Mouse (Mus musculus) cerebellum, adult 2 months (tissue): ENCODE data around the gene Mcoln3. TPM values are rescaled to one million over a fixed set of nuclear protein-coding genes. Genes with fewer than 3 reads are reported as not detected.

Experiments
- DNase-seq, 2 experiments: peaks; one replicate each; pipeline ENCODE4 v3.0.0; 2021
- H3K27ac ChIP-seq: fragments of 200-500 bp; 2 replicates; pipeline ENCODE4 v1.5.1; 2012; ENCODE audit warnings: low read length, control low read depth, inconsistent platforms; ENCODE audit not compliant: insufficient read depth
- H3K27me3 ChIP-seq: fragments of 200-500 bp; 2 replicates; pipeline ENCODE4 v1.6.1; 2012; ENCODE audit warnings: inconsistent platforms, mild to moderate bottlenecking, low read length, moderate library complexity; ENCODE audit not compliant: control insufficient read depth, insufficient read depth
- H3K4me1 ChIP-seq: fragments of 200-500 bp; 2 replicates; pipeline ENCODE4 v1.6.1; 2011; ENCODE audit warnings: low read length; ENCODE audit not compliant: control insufficient read depth, insufficient read depth
- H3K4me3 ChIP-seq: fragments of 200-500 bp; replicated peaks from 2 replicates; pipeline ENCODE3; 2011; ENCODE audit warnings: mild to moderate bottlenecking, low read depth, low read length, control low read depth; ENCODE audit not compliant: insufficient read depth
- CTCF ChIP-seq: fragments of 200-500 bp; IDR thresholded peaks from 2 replicates; pipeline ENCODE4 v1.5.1; 2011; ENCODE audit warnings: low read depth, mild to moderate bottlenecking, control low read depth, low read length, moderate library complexity, borderline replicate concordance; ENCODE audit not compliant: insufficient read depth
- POLR2A ChIP-seq: fragments of 200-500 bp; IDR thresholded peaks from 2 replicates; pipeline ENCODE4 v1.6.1; 2011; ENCODE audit warnings: low read length, control low read depth, borderline replicate concordance; ENCODE audit not compliant: insufficient read depth
- WGBS: fragments of 180-500 bp; shearing (Covaris S2); methylation state at CpG from one replicate; pipeline ENCODE4 v1.1.7; 2018; 5-methylcytosine and 5-hydroxymethylcytosine counted together
- polyA plus RNA-seq: library from polyadenylated mRNA; depleted of rRNA; stranded (reverse); fragments of >200 nt; gene quantifications from 2 replicates; pipeline ENCODE4 v1.2.3, GENCODE M21; 2012

Gene Mcoln3
- polyA plus RNA-seq, 1 experiment: 0.07 TPM

DNA sequence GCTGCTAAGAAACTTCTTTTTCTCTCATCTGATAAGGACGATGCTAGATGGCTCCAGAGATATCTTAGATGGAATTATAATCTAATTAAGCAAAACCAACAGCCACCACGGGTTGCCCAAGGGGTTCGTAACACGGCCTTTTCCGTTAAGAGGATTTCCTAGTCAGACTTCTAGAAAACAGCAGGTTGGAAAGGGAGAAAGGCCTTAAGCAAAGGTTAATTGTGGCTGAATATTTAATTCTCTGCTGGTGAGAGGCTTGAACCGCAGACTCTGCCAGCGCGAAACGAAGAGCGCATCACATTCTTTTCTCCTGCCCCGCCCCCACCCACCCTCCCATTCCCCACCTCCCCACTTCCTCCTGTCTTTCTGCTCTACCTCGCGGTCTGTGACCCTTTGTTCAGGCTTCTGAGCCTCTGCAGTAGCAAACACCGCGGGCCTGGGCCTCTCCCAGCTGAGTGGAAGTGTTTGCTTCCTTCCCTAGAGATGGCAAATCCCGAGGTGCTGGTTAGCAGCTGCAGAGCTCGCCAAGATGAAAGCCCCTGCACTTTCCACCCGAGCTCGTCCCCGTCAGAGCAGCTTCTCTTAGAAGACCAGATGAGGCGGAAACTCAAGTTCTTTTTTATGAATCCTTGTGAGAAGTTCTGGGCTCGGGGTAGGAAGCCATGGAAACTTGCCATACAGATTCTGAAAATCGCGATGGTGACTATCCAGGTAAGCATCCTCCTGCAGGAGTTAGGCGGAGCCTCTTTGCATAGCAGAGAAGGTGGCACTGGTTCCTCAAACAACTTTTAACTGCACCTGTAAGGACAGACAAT, 4.3 kb downstream of the Mcoln3 start:
- Histone ChIP-seq H3K27ac (no peak overlapping the region), H3K4me1 (no peaks in the 10 kb centered on the region), H3K4me3 (no peak overlapping the region), H3K27me3 (0 out of 2 replicates have a peak, but pooled peaks cover 2% of the 10 kb centered on the region)
- no peak for DNase-seq
- TF ChIP-seq POLR2A: no peak
- TF ChIP-seq CTCF: no peak
- 16% methylated on average over 25 of the region's 25 CpGs for WGBS

GRCm38 (mm10) chr3:146122125-146122420, 4.8 kb downstream of the Mcoln3 start:
- H3K27me3 ChIP-seq: 0 out of 2 replicates have a peak, but pooled peaks cover 2% of the 10 kb centered on the region
- WGBS: 71% methylated on average over 3 of the region's 3 CpGs
- DNase-seq: no peak
- H3K4me3 ChIP-seq: no peak overlapping the region
- TF ChIP-seq POLR2A (no peak), CTCF (no peak)
- no peak overlapping the region for H3K27ac ChIP-seq
- no peaks in the 10 kb centered on the region for H3K4me1 ChIP-seq

GRCm38 (mm10) chr3:146122807-146123463, 5.7 kb downstream of the Mcoln3 start:
- 0 out of 2 replicates have a peak, but pooled peaks cover 2% of the 10 kb centered on the region for H3K27me3 ChIP-seq
- no peak for TF ChIP-seq POLR2A
- no peak for TF ChIP-seq CTCF
- DNase-seq: no peak
- H3K4me3 ChIP-seq: no peak overlapping the region
- no peaks in the 10 kb centered on the region for H3K4me1 ChIP-seq
- 80% methylated on average over 8 of the region's 8 CpGs for WGBS
- H3K27ac ChIP-seq: no peak overlapping the region

DNA sequence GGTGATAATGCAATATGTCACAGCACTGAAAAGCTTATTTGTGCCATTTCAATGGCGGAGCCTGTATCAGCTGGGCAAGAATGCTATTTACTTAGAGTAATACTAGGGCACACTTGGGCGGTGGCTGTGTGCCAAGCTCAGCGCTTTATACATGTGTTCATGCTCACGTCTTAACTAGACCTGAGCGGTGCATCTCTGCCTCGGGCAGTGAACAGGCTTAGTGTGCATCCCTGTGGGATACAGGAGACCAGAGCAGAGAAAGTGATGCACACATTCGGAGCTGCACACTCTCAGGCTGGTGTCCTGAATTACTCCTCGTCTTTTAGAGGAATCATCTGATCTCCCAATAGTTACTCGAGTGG, 6.2 kb downstream of the Mcoln3 start:
- no peak for TF ChIP-seq POLR2A
- no peak for TF ChIP-seq CTCF
- Histone ChIP-seq H3K27ac (no peak overlapping the region), H3K4me1 (no peaks in the 10 kb centered on the region), H3K27me3 (0 out of 2 replicates have a peak, but pooled peaks cover 2% of the 10 kb centered on the region), H3K4me3 (no peak overlapping the region)
- DNase-seq: no peak
- 39% methylated on average over 9 of the region's 9 CpGs for WGBS

DNA sequence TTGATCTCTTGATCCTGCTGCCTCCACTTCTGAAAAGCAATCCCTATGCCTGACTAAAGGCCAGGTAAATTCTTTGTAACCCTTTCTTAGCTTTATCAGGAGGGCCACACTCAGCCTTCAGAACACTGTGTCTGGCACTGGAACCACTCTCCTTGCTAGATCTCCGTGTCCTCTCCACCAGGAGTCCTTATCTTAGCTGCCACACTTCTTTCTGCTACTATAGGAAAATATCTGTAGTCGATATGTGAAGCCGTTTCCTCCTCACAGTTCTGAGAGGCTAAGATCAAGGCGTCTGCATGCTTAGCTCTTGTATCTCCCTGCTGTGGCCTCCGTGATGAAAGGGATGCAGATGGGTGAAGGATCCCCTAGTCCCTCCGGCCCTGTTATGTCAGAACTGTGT, 10.0 kb downstream of the Mcoln3 start:
- DNase-seq: no peak
- TF ChIP-seq POLR2A: no peak
- no peak for TF ChIP-seq CTCF
- Histone ChIP-seq H3K27me3 (no peaks in the 10 kb centered on the region), H3K4me3 (no peak overlapping the region), H3K4me1 (no peaks in the 10 kb centered on the region), H3K27ac (no peak overlapping the region)
- WGBS: 79% methylated on average over 6 of the region's 6 CpGs

DNA sequence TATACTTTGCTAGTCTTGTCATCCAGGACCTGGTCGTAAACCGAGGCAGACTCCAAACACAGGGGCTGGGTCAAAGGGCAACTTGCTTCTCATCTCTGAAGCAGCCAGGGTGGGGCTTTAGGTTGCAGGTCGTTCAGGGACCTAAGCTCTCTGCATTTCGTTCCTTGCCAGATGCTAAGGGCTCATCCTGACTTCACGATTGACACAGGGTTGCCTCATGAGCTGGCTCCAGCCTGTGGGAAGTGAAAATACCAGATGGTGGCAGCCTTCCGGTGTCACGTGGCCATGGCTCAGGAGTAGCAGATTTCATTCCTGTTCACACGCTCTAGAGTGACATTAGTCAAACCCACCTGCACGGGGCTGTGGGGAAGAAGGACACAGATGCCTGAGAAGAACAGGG, 17.6 kb downstream of the Mcoln3 start:
- no peak for DNase-seq
- H3K27me3 ChIP-seq: no peaks in the 10 kb centered on the region
- H3K4me1 ChIP-seq: no peaks in the 10 kb centered on the region
- whole genome bisulfite sequencing: 59% methylated on average over 9 of the region's 9 CpGs
- H3K27ac ChIP-seq: no peak overlapping the region
- H3K4me3 ChIP-seq: no peak overlapping the region
- TF ChIP-seq POLR2A: no peak
- TF ChIP-seq CTCF: no peak

GRCm38 (mm10) chr3:146135417-146135816, 18.2 kb downstream of the Mcoln3 start:
- Histone ChIP-seq H3K4me3 (no peak overlapping the region), H3K4me1 (no peaks in the 10 kb centered on the region), H3K27ac (no peak overlapping the region), H3K27me3 (no peaks in the 10 kb centered on the region)
- WGBS: 89% methylated on average over 2 of the region's 2 CpGs
- TF ChIP-seq CTCF (no peak), POLR2A (no peak)
- no peak for DNase-seq

DNA sequence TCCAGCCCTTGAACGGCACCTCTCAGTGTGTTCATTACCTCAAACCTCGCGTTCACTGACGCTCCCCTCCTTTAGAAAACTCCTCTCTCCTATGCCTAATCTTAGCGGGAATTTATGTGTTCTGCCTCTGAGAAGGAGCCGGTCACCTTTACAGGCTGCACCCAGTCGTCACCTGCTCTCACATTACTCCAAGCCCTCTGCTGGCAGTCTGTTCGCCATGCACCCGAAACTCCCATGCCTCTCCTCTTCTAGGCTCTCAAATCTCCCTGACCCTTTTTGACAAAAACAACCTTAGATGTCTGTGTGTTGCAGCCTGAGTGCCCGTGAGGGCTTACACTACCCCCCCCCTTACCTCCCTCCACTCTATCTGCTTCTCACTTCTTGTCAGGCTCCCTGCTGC, 19.2 kb downstream of the Mcoln3 start:
- Histone ChIP-seq H3K4me3 (no peak overlapping the region), H3K27ac (no peak overlapping the region), H3K4me1 (no peaks in the 10 kb centered on the region), H3K27me3 (no peaks in the 10 kb centered on the region)
- no peak for DNase-seq
- TF ChIP-seq CTCF (0 out of 2 replicates have a peak, but pooled peaks have one; percentile 2), POLR2A (no peak)
- WGBS: 41% methylated on average over 10 of the region's 10 CpGs
